In the genomic region with DNA sequence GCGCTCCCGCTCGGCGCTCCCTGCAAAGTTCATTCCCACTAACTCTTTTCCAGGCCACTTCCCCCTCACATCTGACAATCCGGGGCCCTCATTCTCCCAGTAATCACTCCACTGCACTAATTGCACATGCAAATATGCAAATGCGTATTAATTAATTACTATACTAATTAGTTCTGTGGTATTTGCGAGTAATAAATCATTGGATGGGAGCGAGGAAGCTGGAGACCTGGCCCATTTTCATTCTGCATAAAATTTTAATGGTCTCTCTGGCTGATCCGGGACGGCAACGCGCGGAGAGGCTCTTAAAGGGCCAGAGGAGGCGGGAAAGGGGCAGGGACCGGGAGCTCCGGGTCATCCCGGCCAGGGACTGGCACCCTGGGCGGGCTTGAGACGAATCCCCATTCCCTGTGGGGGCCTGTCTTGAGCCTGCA, we compare ENCODE assay signal across 7 mouse cellular contexts. TPM values are rescaled to one million over a fixed set of nuclear protein-coding genes. Genes with fewer than 3 reads are reported as not detected.
A peak's percentile ranks its signal among the peaks of the same experiment; 100 is the strongest.
DNase-seq lines count a peak whose midpoint lies in the region; ATAC-seq lines count a peak whose summit lies in the region.

No protein-coding gene starts in this region.

- peaks cover 19% of the 10 kb centered on the region for H3K4me1 ChIP-seq in lung, embryonic 16.5 days (replicated peaks; ENCODE audit: control insufficient read depth, insufficient read depth, low read length)
- peaks cover 10% of the 10 kb centered on the region; the same call in 1 of the 2 replicates for H3K4me1 ChIP-seq in embryonic facial prominence, embryonic 14.5 days (ENCODE audit: control insufficient read depth, insufficient read depth, low read length)
- peaks cover 35% of the 10 kb centered on the region for H3K4me1 ChIP-seq in limb, embryonic 10.5 days

- DNase-seq in lung, postnatal 36 days = no peak
- DNase-seq in embryonic facial prominence, embryonic 14.5 days (ENCODE audit: low spot score) = no peak
- no peak for DNase-seq in limb, embryonic 10.5 days (ENCODE audit: low spot score)
- peak; percentile 63 for DNase-seq in retina, embryonic 14.5 days (ENCODE audit: low spot score)
- DNase-seq in right cerebral cortex, postnatal 25 days = no peak
- no peak for DNase-seq in embryo, embryonic 10.5 days (ENCODE audit: low spot score)

- H3K27me3 ChIP-seq in lung, embryonic 16.5 days (ENCODE audit: control insufficient read depth, insufficient read depth, low read depth, low read length) = peaks cover 81% of the 10 kb centered on the region
- peaks cover 82% of the 10 kb centered on the region for H3K27me3 ChIP-seq in embryonic facial prominence, embryonic 14.5 days (replicated peaks; ENCODE audit: control insufficient read depth, insufficient read depth, low read length)
- peaks cover 98% of the 10 kb centered on the region for H3K27me3 ChIP-seq in limb, embryonic 10.5 days (ENCODE audit: low read depth, poor library complexity, severe bottlenecking)

- H3K9me3 ChIP-seq in lung, embryonic 16.5 days (ENCODE audit: control insufficient read depth, low read length) = no peaks in the 10 kb centered on the region
- no peaks in the 10 kb centered on the region for H3K9me3 ChIP-seq in embryonic facial prominence, embryonic 14.5 days (ENCODE audit: control insufficient read depth, low read length)
- no peaks in the 10 kb centered on the region for H3K9me3 ChIP-seq in limb, embryonic 10.5 days (replicated peaks)

- no peak overlapping the region for H3K27ac ChIP-seq in lung, embryonic 16.5 days (ENCODE audit: low read length)
- H3K27ac ChIP-seq in embryonic facial prominence, embryonic 14.5 days (replicated peaks; ENCODE audit: low read depth, low read length) = no peak overlapping the region
- H3K27ac ChIP-seq in limb, embryonic 10.5 days = no peak overlapping the region

- H3K4me2 ChIP-seq in lung, embryonic 16.5 days (ENCODE audit: low read depth, low read length) = peak overlapping the region; percentile 100
- peak overlapping the region; percentile 97 for H3K4me2 ChIP-seq in embryonic facial prominence, embryonic 14.5 days (ENCODE audit: low read depth, low read length)

- WGBS in lung, embryonic 16.5 days = under 1% methylated on average over 19 of the region's 19 CpGs
- WGBS in embryonic facial prominence, embryonic 14.5 days = under 1% methylated on average over 19 of the region's 19 CpGs
- under 1% methylated on average over 19 of the region's 19 CpGs for WGBS in limb, embryonic 10.5 days

- H3K4me3 ChIP-seq in lung, embryonic 16.5 days (ENCODE audit: low read length) = peak overlapping the region; percentile 62
- peak overlapping the region; percentile 54 for H3K4me3 ChIP-seq in embryonic facial prominence, embryonic 14.5 days (ENCODE audit: low read depth, low read length)
- H3K4me3 ChIP-seq in limb, embryonic 10.5 days = peak overlapping the region; percentile 55

- no peak for ATAC-seq in lung, embryonic 16.5 days (ENCODE audit: low read depth)
- no peak for ATAC-seq in embryonic facial prominence, embryonic 14.5 days (ENCODE audit: low read depth)

- H3K9ac ChIP-seq in lung, embryonic 16.5 days (ENCODE audit: low read length) = peak overlapping the region; percentile 69
- H3K9ac ChIP-seq in embryonic facial prominence, embryonic 14.5 days (ENCODE audit: low read depth, low read length) = peak overlapping the region; percentile 66

- H3K36me3 ChIP-seq in lung, embryonic 16.5 days (ENCODE audit: control insufficient read depth, insufficient read depth, low read length) = no peaks in the 10 kb centered on the region
- no peaks in the 10 kb centered on the region for H3K36me3 ChIP-seq in embryonic facial prominence, embryonic 14.5 days (ENCODE audit: control insufficient read depth, insufficient read depth, low read length)
- H3K36me3 ChIP-seq in limb, embryonic 10.5 days = no peaks in the 10 kb centered on the region

RNA-seq across cellular contexts. Expression of a gene that starts 9.1 kb away (rescaled TPM):
- 5.6 and 6.1 TPM in 2 replicates for polyA plus RNA-seq in lung, embryonic 16.5 days (2015; fragmentation: Nextera tagmentation; extraction: Ambion mirVana)
- polyA plus RNA-seq in embryonic facial prominence, embryonic 14.5 days (2014; fragmentation: Nextera tagmentation; extraction: Ambion mirVana) = 4.1 and 5.1 TPM in 2 replicates
- polyA plus RNA-seq in limb, embryonic 10.5 days (2016; fragmentation: Nextera tagmentation; extraction: Ambion mirVana) = 0.13 TPM in 2 replicates

RNA-seq across cellular contexts. Expression of a gene that starts 9.6 kb away (rescaled TPM):
- polyA plus RNA-seq in lung, embryonic 16.5 days (2015; fragmentation: Nextera tagmentation; extraction: Ambion mirVana) = 0.06 TPM in 1 of 2 replicates, not detected in the other
- 0.10 TPM in 1 of 2 replicates, not detected in the other for polyA plus RNA-seq in embryonic facial prominence, embryonic 14.5 days (2014; fragmentation: Nextera tagmentation; extraction: Ambion mirVana)
- not detected in 2 replicates for polyA plus RNA-seq in limb, embryonic 10.5 days (2016; fragmentation: Nextera tagmentation; extraction: Ambion mirVana)

RNA-seq across cellular contexts. Expression of a gene that starts 19.1 kb away (rescaled TPM):
- 55.9 and 61.3 TPM in 2 replicates for polyA plus RNA-seq in lung, embryonic 16.5 days (2015; fragmentation: Nextera tagmentation; extraction: Ambion mirVana)
- 31.0 and 32.8 TPM in 2 replicates for polyA plus RNA-seq in embryonic facial prominence, embryonic 14.5 days (2014; fragmentation: Nextera tagmentation; extraction: Ambion mirVana)
- polyA plus RNA-seq in limb, embryonic 10.5 days (2016; fragmentation: Nextera tagmentation; extraction: Ambion mirVana) = 37.8 and 41.3 TPM in 2 replicates

RNA-seq across cellular contexts. Expression of a gene that starts 44.5 kb away (rescaled TPM):
- polyA plus RNA-seq in lung, embryonic 16.5 days (2015; fragmentation: Nextera tagmentation; extraction: Ambion mirVana) = 6.7 and 8.0 TPM in 2 replicates
- 22.8 and 27.7 TPM in 2 replicates for polyA plus RNA-seq in embryonic facial prominence, embryonic 14.5 days (2014; fragmentation: Nextera tagmentation; extraction: Ambion mirVana)
- polyA plus RNA-seq in limb, embryonic 10.5 days (2016; fragmentation: Nextera tagmentation; extraction: Ambion mirVana) = 0.16 and 0.40 TPM in 2 replicates

RNA-seq across cellular contexts. Expression of a gene that starts 47.2 kb away (rescaled TPM):
- polyA plus RNA-seq in lung, embryonic 16.5 days (2015; fragmentation: Nextera tagmentation; extraction: Ambion mirVana) = 0.13 TPM in 1 of 2 replicates, not detected in the other
- 0.49 and 0.59 TPM in 2 replicates for polyA plus RNA-seq in embryonic facial prominence, embryonic 14.5 days (2014; fragmentation: Nextera tagmentation; extraction: Ambion mirVana)
- polyA plus RNA-seq in limb, embryonic 10.5 days (2016; fragmentation: Nextera tagmentation; extraction: Ambion mirVana) = 0.61 TPM in 1 of 2 replicates, not detected in the other
